In the genomic region with DNA sequence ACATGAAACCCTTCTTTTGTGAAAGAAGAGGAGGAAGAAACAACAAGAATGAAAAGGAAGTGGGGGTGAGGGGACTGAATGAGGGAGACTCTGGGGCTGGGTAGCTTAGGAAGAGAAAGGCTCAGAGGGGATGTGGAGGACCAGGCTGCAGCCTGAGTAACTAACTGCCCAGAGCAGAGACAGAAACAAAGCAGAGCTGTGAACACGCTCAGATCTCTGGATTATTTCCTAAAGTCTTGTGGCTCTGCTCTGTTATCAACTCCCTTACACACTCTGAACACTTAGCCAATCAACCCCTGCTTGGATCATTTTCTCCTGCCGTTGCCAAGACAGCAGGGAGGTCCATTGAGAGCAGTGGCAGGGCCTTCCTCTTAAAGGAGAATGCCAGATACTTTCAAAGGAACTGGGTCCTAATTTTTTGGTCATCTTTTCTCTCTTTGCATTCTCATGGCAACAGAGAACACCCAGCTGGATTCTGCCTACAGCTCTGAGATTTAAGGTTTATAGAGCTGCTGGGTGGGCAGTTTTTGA, we compare ENCODE assay signal across 8 mouse cellular contexts. TPM values are rescaled to one million over a fixed set of nuclear protein-coding genes. Genes with fewer than 3 reads are reported as not detected.
DNase-seq lines count a peak whose midpoint lies in the region; ATAC-seq and TF ChIP-seq lines count a peak whose summit lies in the region.
"Had no signal": no experiment of that assay in that cellular context is flagged by ENCODE, and none has a peak within 500 bp of the region (broad histone marks: within the 10 kb centered on the region; RNA-seq: fewer than 3 reads in every experiment).

No protein-coding gene starts in this region.

- no peaks in the 10 kb centered on the region for H3K36me3 ChIP-seq in forebrain, embryonic 10.5 days (replicated peaks)
- H3K36me3 ChIP-seq in heart, embryonic 14.5 days (ENCODE audit: control insufficient read depth, insufficient read depth, low read length): no peaks in the 10 kb centered on the region
- H3K36me3 ChIP-seq in midbrain, embryonic 11.5 days (ENCODE audit: control insufficient read depth, insufficient read depth, low read length): no peaks in the 10 kb centered on the region

- H3K4me3 ChIP-seq in lung, adult 2 months (replicated peaks; ENCODE audit: extremely low read depth, low read depth, low read length): no peak overlapping the region
- H3K4me3 ChIP-seq in forebrain, embryonic 10.5 days: peak overlapping the region; percentile 7; the same call in 1 of the 2 replicates
- H3K4me3 ChIP-seq in heart, embryonic 14.5 days (ENCODE audit: control insufficient read depth in 1 of 2, insufficient read depth in 1 of 2, low read depth in 1 of 2, low read length in 2 of 2): no peak overlapping the region
- no peak overlapping the region for H3K4me3 ChIP-seq in midbrain, embryonic 11.5 days (ENCODE audit: low read depth, low read length)
- H3K4me3 ChIP-seq: megakaryocyte, embryonic 14.5 days had no signal

- no peaks in the 10 kb centered on the region for H3K9me3 ChIP-seq in forebrain, embryonic 10.5 days
- no peaks in the 10 kb centered on the region for H3K9me3 ChIP-seq in heart, embryonic 14.5 days (ENCODE audit: control insufficient read depth, low read length)
- H3K9me3 ChIP-seq in midbrain, embryonic 11.5 days (ENCODE audit: control insufficient read depth, low read length): no peaks in the 10 kb centered on the region
- H3K9me3 ChIP-seq: megakaryocyte, embryonic 14.5 days had no signal

- 9% methylated on average over 2 of the region's 2 CpGs for WGBS in lung, adult 2 months
- WGBS in forebrain, embryonic 10.5 days: 19% methylated on average over 2 of the region's 2 CpGs
- 3% methylated on average over 2 of the region's 2 CpGs for WGBS in heart, embryonic 14.5 days
- 12% methylated on average over 2 of the region's 2 CpGs for WGBS in midbrain, embryonic 11.5 days

- H3K9ac ChIP-seq in heart, embryonic 14.5 days (ENCODE audit: low read length): no peak overlapping the region
- 0 out of 2 replicates have a peak overlapping the region, but pooled peaks have one; percentile 9 for H3K9ac ChIP-seq in midbrain, embryonic 11.5 days (ENCODE audit: low read length)

- ATAC-seq in heart, embryonic 14.5 days (ENCODE audit: insufficient number of reproducible peaks, insufficient read depth, low FRiP score, low read depth): no peak
- ATAC-seq in midbrain, embryonic 11.5 days (ENCODE audit: low FRiP score): 0 out of 2 replicates have a peak, but pooled peaks have one; percentile 4
- ATAC-seq in cerebellum, adult (ENCODE audit: insufficient number of reproducible peaks, low FRiP score, low TSS enrichment): no peak

- no peak for TF ChIP-seq POLR2A in lung, adult 2 months (IDR thresholded peaks at IDR 0.05; ENCODE audit: borderline replicate concordance, extremely low read depth, low read depth, low read length)

- H3K4me2 ChIP-seq in heart, embryonic 14.5 days (ENCODE audit: low read length): 0 out of 2 replicates have a peak overlapping the region, but pooled peaks have one; percentile 0
- no peak overlapping the region for H3K4me2 ChIP-seq in midbrain, embryonic 11.5 days

- TF ChIP-seq CTCF in lung, adult 2 months (IDR thresholded peaks at IDR 0.05; ENCODE audit: insufficient read depth, low read length): no peak

- no peaks in the 10 kb centered on the region for H3K4me1 ChIP-seq in lung, adult 2 months (ENCODE audit: control insufficient read depth, insufficient read depth, low read length)
- peaks cover 25% of the 10 kb centered on the region for H3K4me1 ChIP-seq in forebrain, embryonic 10.5 days
- peaks cover 20 to 40% of the 10 kb centered on the region in 2 experiments for H3K4me1 ChIP-seq in heart, embryonic 14.5 days (ENCODE audit: control insufficient read depth in 2 of 2, insufficient read depth in 2 of 2, low read length in 2 of 2)
- H3K4me1 ChIP-seq in midbrain, embryonic 11.5 days (ENCODE audit: control insufficient read depth, insufficient read depth, low read length): peaks cover 6% of the 10 kb centered on the region; the same call in 1 of the 2 replicates

- peak; percentile 16 to 24 for DNase-seq in lung, adult 18-20 months
- DNase-seq in lung, adult 2 months: no peak
- peak; percentile 29 for DNase-seq in forebrain, embryonic 10.5 days (ENCODE audit: extremely low spot score, low spot score)
- DNase-seq in midbrain, embryonic 11.5 days (ENCODE audit: low spot score, missing footprints): peak; percentile 84
- DNase-seq in cerebellum, adult 18-20 months: no peak

- peak overlapping the region; percentile 69 for H3K27ac ChIP-seq in forebrain, embryonic 10.5 days
- peak overlapping the region; percentile 65 to 75 for H3K27ac ChIP-seq in heart, embryonic 14.5 days (replicated peaks in 1 of 2; ENCODE audit: control insufficient read depth in 1 of 2, insufficient read depth in 1 of 2, low read depth in 2 of 2, low read length in 2 of 2)
- no peak overlapping the region for H3K27ac ChIP-seq in midbrain, embryonic 11.5 days (ENCODE audit: low read depth, low read length)

- no peaks in the 10 kb centered on the region for H3K27me3 ChIP-seq in forebrain, embryonic 10.5 days (ENCODE audit: poor library complexity, severe bottlenecking)
- H3K27me3 ChIP-seq in heart, embryonic 14.5 days (ENCODE audit: control insufficient read depth, insufficient read depth, low read length): no peaks in the 10 kb centered on the region
- no peaks in the 10 kb centered on the region for H3K27me3 ChIP-seq in midbrain, embryonic 11.5 days (ENCODE audit: control insufficient read depth, insufficient read depth, low read length)

RNA-seq across cellular contexts. Expression of a gene that starts 5.5 kb away (rescaled TPM):
- 0.59 and 1.0 TPM in 2 replicates for polyA plus RNA-seq in lung, adult 2 months (2012; rRNA removed)
- polyA plus RNA-seq in forebrain, embryonic 10.5 days (2016; fragmentation: Nextera tagmentation; extraction: Ambion mirVana): 11.0 and 11.7 TPM in 2 replicates
- 40.5 and 43.7 TPM in 2 replicates for polyA plus RNA-seq in heart, embryonic 14.5 days (2014; fragmentation: Nextera tagmentation; extraction: Ambion mirVana)
- 7.4 and 7.8 TPM in 2 replicates for polyA plus RNA-seq in midbrain, embryonic 11.5 days (2014; fragmentation: Nextera tagmentation; extraction: Ambion mirVana)

RNA-seq across cellular contexts. Expression of a gene that starts 48.7 kb away (rescaled TPM):
- polyA plus RNA-seq in lung, adult 2 months (2012; rRNA removed): 2.8 and 3.8 TPM in 2 replicates
- polyA plus RNA-seq in forebrain, embryonic 10.5 days (2016; fragmentation: Nextera tagmentation; extraction: Ambion mirVana): 20.7 and 22.7 TPM in 2 replicates
- 8.1 and 9.0 TPM in 2 replicates for polyA plus RNA-seq in heart, embryonic 14.5 days (2014; fragmentation: Nextera tagmentation; extraction: Ambion mirVana)
- polyA plus RNA-seq in midbrain, embryonic 11.5 days (2014; fragmentation: Nextera tagmentation; extraction: Ambion mirVana): 9.7 and 10.2 TPM in 2 replicates

Comparison
In these comparisons a context has a peak if more than half of its experiments do, and no peak if none do; other contexts are left out.
1. DNase-seq: peak in lung, adult 18-20 months (2 of 2), forebrain, embryonic 10.5 days (single experiment) and midbrain, embryonic 11.5 days (single experiment); none in lung, adult 2 months (single experiment) and cerebellum, adult 18-20 months (0 of 2).